Mouse (Mus musculus): Measurements from ENCODE around the gene Faim.

GRCm38 (mm10) chr9:98959851-98960250 is 26.3 kb upstream of the Faim start:
- TF ChIP-seq CTCF (IDR thresholded peaks at IDR 0.05; ENCODE audit: low read depth) (no peak), EP300 (optimal IDR thresholded peaks at IDR 0.05) (no peak)

Data from stomach, postnatal 0 days (tissue).